Mouse (Mus musculus) ES-Bruce4 (cell line): ENCODE results near the gene Pigf.

Experiments used
- EP300 ChIP-seq: IDR thresholded peaks from 2 replicates; pipeline ENCODE4 v1.6.1; 2011; ENCODE audit warnings: low read depth, low read length; ENCODE audit not compliant: insufficient read depth
- POLR2A ChIP-seq: IDR thresholded peaks from one replicate; pipeline ENCODE4 v1.8.1; 2011; ENCODE audit warnings: low read length; ENCODE audit not compliant: insufficient read depth

GRCm38 (mm10) chr17:87052432-87052831 is 27.2 kb upstream of the Pigf start:
- TF ChIP-seq POLR2A = no peak
- TF ChIP-seq EP300 = no peak
